Mouse (Mus musculus) embryonic fibroblast, embryonic 13.5 days (primary cell): ENCODE data around the gene Qpctl.

Experiments
- CTCF ChIP-seq: IDR thresholded peaks from 2 replicates; pipeline ENCODE4 v1.5.1; 2011; ENCODE audit warnings: mild to moderate bottlenecking, control low read depth, low read length, moderate library complexity, borderline replicate concordance; ENCODE audit not compliant: insufficient read depth
- POLR2A ChIP-seq: IDR thresholded peaks from 2 replicates; pipeline ENCODE4 v1.6.1; 2011; ENCODE audit warnings: low read depth, mild to moderate bottlenecking, control low read depth, low read length, moderate library complexity

DNA sequence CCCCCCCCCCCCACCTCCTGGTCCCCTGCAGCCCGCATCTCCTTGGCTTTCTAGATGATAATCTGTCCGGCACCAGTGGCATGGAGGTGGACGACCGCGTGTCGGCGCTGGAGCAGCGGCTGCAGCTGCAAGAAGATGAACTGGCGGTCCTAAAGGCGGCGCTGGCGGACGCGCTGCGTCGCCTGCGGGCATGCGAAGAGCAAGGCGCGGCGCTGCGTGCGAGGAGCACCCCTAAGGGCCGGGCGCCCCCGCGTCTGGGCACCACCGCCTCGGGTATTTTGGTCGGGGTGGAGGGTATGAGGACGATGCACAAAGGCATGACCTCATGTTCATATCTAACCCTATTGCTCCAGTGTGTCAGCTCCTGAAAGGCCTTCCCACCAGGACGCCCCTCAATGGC lies 30.1 kb upstream of the Qpctl start:
- peak; percentile 86 for TF ChIP-seq CTCF
- TF ChIP-seq POLR2A: no peak
